Mouse (Mus musculus) stomach, embryonic 14.5 days (tissue): ENCODE data around the gene Lctl. TPM values are rescaled to one million over a fixed set of nuclear protein-coding genes. Genes with fewer than 3 reads are reported as not detected.
A peak's percentile ranks its signal among the peaks of the same experiment; 100 is the strongest.

Source experiments
- ATAC-seq: fragments of 200-750 bp; cut with Nextera tagmentation; 2 replicates; pipeline ENCODE4 v1.8.0; 2017; ENCODE audit warnings: low read depth, moderate TSS enrichment; ENCODE audit not compliant: insufficient number of reproducible peaks, insufficient read depth, low FRiP score
- H3K27ac ChIP-seq: fragments of 300-500 bp; sonication (generic); 2 replicates; pipeline ENCODE4 v1.5.1; 2014; ENCODE audit warnings: mild to moderate bottlenecking, low read length, moderate library complexity, mixed read lengths
- H3K27me3 ChIP-seq: fragments of 300-500 bp; sonication (generic); 2 replicates; pipeline ENCODE4 v1.6.1; 2014; ENCODE audit warnings: low read length, control low read depth, mixed read lengths; ENCODE audit not compliant: control insufficient read depth, insufficient read depth
- H3K36me3 ChIP-seq: fragments of 300-500 bp; sonication (generic); 2 replicates; pipeline ENCODE4 v1.6.1; 2014; ENCODE audit warnings: mild to moderate bottlenecking, control low read depth, low read length, moderate library complexity, mixed read lengths; ENCODE audit not compliant: control insufficient read depth, insufficient read depth
- H3K4me1 ChIP-seq: fragments of 300-500 bp; sonication (generic); 2 replicates; pipeline ENCODE4 v1.6.1; 2014; ENCODE audit warnings: low read length, control low read depth, mixed read lengths; ENCODE audit not compliant: control insufficient read depth, insufficient read depth
- H3K4me2 ChIP-seq: fragments of 300-500 bp; sonication (generic); replicated peaks from 2 replicates; pipeline ENCODE4 v1.6.1; 2014; ENCODE audit warnings: low read depth, low read length, control low read depth
- H3K4me3 ChIP-seq: fragments of 300-500 bp; sonication (generic); 2 replicates; pipeline ENCODE4 v1.5.1; 2014; ENCODE audit warnings: low read depth, low read length, control low read depth
- H3K9ac ChIP-seq: fragments of 300-500 bp; sonication (generic); replicated peaks from 2 replicates; pipeline ENCODE4 v1.6.1; 2014; ENCODE audit warnings: low read depth, mild to moderate bottlenecking, control low read depth, low read length, moderate library complexity, mixed read lengths
- H3K9me3 ChIP-seq: fragments of 300-500 bp; sonication (generic); 2 replicates; pipeline ENCODE4 v1.6.1; 2016; ENCODE audit warnings: low read depth, low read length, control low read depth; ENCODE audit not compliant: control insufficient read depth
- WGBS: fragments of 180-500 bp; shearing (Covaris S2); extraction: QIAGEN DNeasy Blood & Tissue Kit; methylation state at CpG from one replicate; pipeline ENCODE4 v1.1.7; 2014; 5-methylcytosine and 5-hydroxymethylcytosine counted together
- polyA plus RNA-seq: library from polyadenylated mRNA; unstranded; fragments of >200 nt; fragmentation: Nextera tagmentation; extraction: Ambion mirVana; gene quantifications from 2 replicates; pipeline ENCODE4 v1.2.1, GENCODE M21; 2014

Gene Lctl
- not detected in 2 replicates for polyA plus RNA-seq

GRCm38 (mm10) chr9:64116876-64117275, at the start of gene Lctl:
TSS of gene Lctl (plus strand) at chr9:64117147.
- Histone ChIP-seq H3K27me3 (no peaks in the 10 kb centered on the region), H3K9ac (no peak within 1 kb of the TSS), H3K9me3 (no peaks in the 10 kb centered on the region), H3K27ac (no peak within 1 kb of the TSS), H3K4me3 (no peak within 1 kb of the TSS), H3K4me2 (no peak within 1 kb of the TSS), H3K4me1 (peaks cover 7% of the 10 kb centered on the region; the same call in 1 of the 2 replicates), H3K36me3 (no peaks in the 10 kb centered on the region)
- WGBS, result 95% methylated on average over 3 of the region's 3 CpGs
- ATAC-seq, result no peak

- Histone ChIP-seq H3K9me3 (no peaks in the 10 kb centered on the region), H3K36me3 (no peaks in the 10 kb centered on the region), H3K9ac (no peak overlapping the region), H3K27me3 (no peaks in the 10 kb centered on the region), H3K4me1 (peaks cover 13% of the 10 kb centered on the region; the same call in 1 of the 2 replicates), H3K4me2 (no peak overlapping the region), H3K27ac (no peak overlapping the region), H3K4me3 (no peak overlapping the region)
- no peak for ATAC-seq
- 89% methylated on average over 5 of the region's 5 CpGs for WGBS
Observed at GRCm38 (mm10) chr9:64067787-64068186, 49.2 kb upstream of the Lctl start.

- H3K4me3 ChIP-seq, result no peak overlapping the region
- H3K9ac ChIP-seq, result no peak overlapping the region
- peaks cover 13% of the 10 kb centered on the region; the same call in 1 of the 2 replicates for H3K4me1 ChIP-seq
- H3K4me2 ChIP-seq, result no peak overlapping the region
- 100% methylated on average over 1 of the region's 1 CpGs for WGBS
- no peaks in the 10 kb centered on the region for H3K9me3 ChIP-seq
- no peaks in the 10 kb centered on the region for H3K27me3 ChIP-seq
- no peaks in the 10 kb centered on the region for H3K36me3 ChIP-seq
- ATAC-seq, result no peak
- H3K27ac ChIP-seq, result no peak overlapping the region
Observed at GRCm38 (mm10) chr9:64068571-64068970, 48.4 kb upstream of the Lctl start.

- WGBS, result 69% methylated on average over 5 of the region's 5 CpGs
Observed at GRCm38 (mm10) chr9:64069131-64069530, 47.8 kb upstream of the Lctl start.

GRCm38 (mm10) chr9:64070674-64071073, 46.3 kb upstream of the Lctl start:
- no peak overlapping the region for H3K4me3 ChIP-seq
- no peaks in the 10 kb centered on the region for H3K27me3 ChIP-seq
- H3K36me3 ChIP-seq, result no peaks in the 10 kb centered on the region
- no peak overlapping the region for H3K27ac ChIP-seq
- ATAC-seq, result no peak
- 77% methylated on average over 5 of the region's 5 CpGs for WGBS
- H3K4me1 ChIP-seq, result peaks cover 13% of the 10 kb centered on the region; the same call in 1 of the 2 replicates
- no peaks in the 10 kb centered on the region for H3K9me3 ChIP-seq
- no peak overlapping the region for H3K9ac ChIP-seq
- H3K4me2 ChIP-seq, result no peak overlapping the region

More at GRCm38 (mm10) chr9:64069131-64069530, 47.8 kb upstream of the Lctl start:
- Histone ChIP-seq H3K36me3 (no peaks in the 10 kb centered on the region), H3K4me1 (peaks cover 13% of the 10 kb centered on the region; the same call in 1 of the 2 replicates), H3K4me2 (no peak overlapping the region), H3K27ac (no peak overlapping the region), H3K9ac (no peak overlapping the region), H3K27me3 (no peaks in the 10 kb centered on the region), H3K4me3 (no peak overlapping the region), H3K9me3 (no peaks in the 10 kb centered on the region)
- ATAC-seq, result no peak

GRCm38 (mm10) chr9:64074831-64075230, 42.1 kb upstream of the Lctl start:
- peaks cover 7% of the 10 kb centered on the region; the same call in 1 of the 2 replicates for H3K4me1 ChIP-seq
- no peak overlapping the region for H3K27ac ChIP-seq
- no peaks in the 10 kb centered on the region for H3K27me3 ChIP-seq
- no peaks in the 10 kb centered on the region for H3K9me3 ChIP-seq
- no peak overlapping the region for H3K9ac ChIP-seq
- no peaks in the 10 kb centered on the region for H3K36me3 ChIP-seq
- WGBS, result 75% methylated on average over 8 of the region's 8 CpGs
- ATAC-seq, result no peak
- H3K4me2 ChIP-seq, result no peak overlapping the region
- H3K4me3 ChIP-seq, result no peak overlapping the region

- WGBS, result 67% methylated on average over 2 of the region's 2 CpGs
- H3K4me1 ChIP-seq, result peaks cover 7% of the 10 kb centered on the region; the same call in 1 of the 2 replicates
- no peak for ATAC-seq
- no peaks in the 10 kb centered on the region for H3K9me3 ChIP-seq
- no peaks in the 10 kb centered on the region for H3K36me3 ChIP-seq
- no peaks in the 10 kb centered on the region for H3K27me3 ChIP-seq
- H3K9ac ChIP-seq, result no peak overlapping the region
- no peak overlapping the region for H3K27ac ChIP-seq
- H3K4me3 ChIP-seq, result no peak overlapping the region
- H3K4me2 ChIP-seq, result no peak overlapping the region
Observed at GRCm38 (mm10) chr9:64076412-64076811, 40.5 kb upstream of the Lctl start.

- H3K27me3 ChIP-seq, result no peaks in the 10 kb centered on the region
- peaks cover 7% of the 10 kb centered on the region; the same call in 1 of the 2 replicates for H3K4me1 ChIP-seq
- no peak overlapping the region for H3K4me3 ChIP-seq
- peak; percentile 68; the same call in 1 of the 2 replicates for ATAC-seq
- 18% methylated on average over 7 of the region's 7 CpGs for WGBS
- no peaks in the 10 kb centered on the region for H3K36me3 ChIP-seq
- H3K9ac ChIP-seq, result no peak overlapping the region
- H3K4me2 ChIP-seq, result no peak overlapping the region
- no peaks in the 10 kb centered on the region for H3K9me3 ChIP-seq
- H3K27ac ChIP-seq, result no peak overlapping the region
Observed at GRCm38 (mm10) chr9:64078386-64078792, 38.6 kb upstream of the Lctl start.

GRCm38 (mm10) chr9:64079922-64080321, 37.0 kb upstream of the Lctl start:
- Histone ChIP-seq H3K9ac (no peak overlapping the region), H3K9me3 (no peaks in the 10 kb centered on the region), H3K27ac (no peak overlapping the region), H3K36me3 (no peaks in the 10 kb centered on the region), H3K4me2 (no peak overlapping the region), H3K4me1 (peaks cover 12% of the 10 kb centered on the region; the same call in 1 of the 2 replicates), H3K4me3 (no peak overlapping the region), H3K27me3 (no peaks in the 10 kb centered on the region)
- 83% methylated on average over 6 of the region's 6 CpGs for WGBS
- no peak for ATAC-seq
